In genomic region chr19:18672498-18672897, GRCm38 (mm10) we compare ENCODE assay signal across 9 mouse cellular contexts. TPM values are rescaled to one million over a fixed set of nuclear protein-coding genes. Genes with fewer than 3 reads are reported as not detected.
DNase-seq lines count a peak whose midpoint lies in the region; ATAC-seq and TF ChIP-seq lines count a peak whose summit lies in the region.
"Had no signal": no experiment of that assay in that cellular context is flagged by ENCODE, and none has a peak within 500 bp of the region (broad histone marks: within the 10 kb centered on the region; RNA-seq: fewer than 3 reads in every experiment).

No protein-coding gene starts in this region.

- H3K4me1 ChIP-seq in lung, postnatal 0 days (ENCODE audit: insufficient read depth, low read depth, low read length) = peaks cover 12% of the 10 kb centered on the region; the same call in 1 of the 2 replicates
- H3K4me1 ChIP-seq in forebrain, embryonic 13.5 days = peaks cover 22% of the 10 kb centered on the region
- H3K4me1 ChIP-seq in limb, embryonic 15.5 days = peaks cover 23% of the 10 kb centered on the region
- peaks cover 6% of the 10 kb centered on the region; the same call in 1 of the 2 replicates for H3K4me1 ChIP-seq in stomach, postnatal 0 days (replicated peaks; ENCODE audit: control insufficient read depth, insufficient read depth)

- H3K9ac ChIP-seq in lung, postnatal 0 days (replicated peaks; ENCODE audit: low read depth) = no peak overlapping the region
- H3K9ac ChIP-seq in forebrain, embryonic 13.5 days = peak overlapping the region; percentile 27; the same call in 1 of the 2 replicates
- H3K9ac ChIP-seq in limb, embryonic 15.5 days = no peak overlapping the region
- no peak overlapping the region for H3K9ac ChIP-seq in stomach, postnatal 0 days (ENCODE audit: low read length)

- no peaks in the 10 kb centered on the region for H3K9me3 ChIP-seq in lung, postnatal 0 days (ENCODE audit: low read length)
- H3K9me3 ChIP-seq in forebrain, embryonic 13.5 days (replicated peaks) = no peaks in the 10 kb centered on the region
- no peaks in the 10 kb centered on the region for H3K9me3 ChIP-seq in limb, embryonic 15.5 days
- H3K9me3 ChIP-seq in stomach, postnatal 0 days (ENCODE audit: control insufficient read depth, low read length) = no peaks in the 10 kb centered on the region

- no peaks in the 10 kb centered on the region for H3K36me3 ChIP-seq in lung, postnatal 0 days (ENCODE audit: insufficient read depth, low read length)
- no peaks in the 10 kb centered on the region for H3K36me3 ChIP-seq in forebrain, embryonic 13.5 days (ENCODE audit: poor library complexity, severe bottlenecking)
- no peaks in the 10 kb centered on the region for H3K36me3 ChIP-seq in limb, embryonic 15.5 days
- H3K36me3 ChIP-seq in stomach, postnatal 0 days (ENCODE audit: control insufficient read depth, insufficient read depth, low read length) = no peaks in the 10 kb centered on the region

- no peak for DNase-seq in lung, postnatal 0 days (ENCODE audit: low spot score)
- DNase-seq in lung, postnatal 10 days = no peak
- no peak for DNase-seq in stomach, postnatal 0 days (ENCODE audit: low spot score)
- no peak for DNase-seq in left cerebral cortex, adult 11 months (ENCODE audit: low spot score)
- DNase-seq in gastrocnemius, postnatal 4 days (ENCODE audit: low spot score in 2 of 2) = no peak
- DNase-seq: adrenal gland, postnatal 14 days; thymus, adult 18-20 months had no signal

- TF ChIP-seq CTCF in lung, postnatal 0 days (IDR thresholded peaks at IDR 0.05) = no peak
- no peak for TF ChIP-seq CTCF in stomach, postnatal 0 days (IDR thresholded peaks at IDR 0.05; ENCODE audit: low read depth)

- ATAC-seq in lung, postnatal 0 days = no peak
- ATAC-seq in forebrain, embryonic 13.5 days = no peak
- ATAC-seq in limb, embryonic 15.5 days (ENCODE audit: insufficient number of reproducible peaks, low FRiP score, low TSS enrichment, low read depth) = no peak
- no peak for ATAC-seq in stomach, postnatal 0 days (ENCODE audit: low FRiP score, low TSS enrichment)

- 0 out of 2 replicates have a peak overlapping the region, but pooled peaks have one; percentile 71 for H3K4me3 ChIP-seq in lung, postnatal 0 days (ENCODE audit: low read depth, low read length)
- H3K4me3 ChIP-seq in forebrain, embryonic 13.5 days = peak overlapping the region; percentile 75
- H3K4me3 ChIP-seq in limb, embryonic 15.5 days = peak overlapping the region; percentile 84
- no peak overlapping the region for H3K4me3 ChIP-seq in stomach, postnatal 0 days (ENCODE audit: low read depth, low read length)

- no peak for TF ChIP-seq EP300 in lung, postnatal 0 days (IDR thresholded peaks at IDR 0.05)
- no peak for TF ChIP-seq EP300 in stomach, postnatal 0 days (optimal IDR thresholded peaks at IDR 0.05)

- H3K27ac ChIP-seq in lung, postnatal 0 days (ENCODE audit: low read length) = no peak overlapping the region
- no peak overlapping the region for H3K27ac ChIP-seq in forebrain, embryonic 13.5 days
- no peak overlapping the region for H3K27ac ChIP-seq in limb, embryonic 15.5 days
- H3K27ac ChIP-seq in stomach, postnatal 0 days (replicated peaks) = no peak overlapping the region

- H3K27me3 ChIP-seq in lung, postnatal 0 days (replicated peaks; ENCODE audit: insufficient read depth, low read length) = no peaks in the 10 kb centered on the region
- H3K27me3 ChIP-seq in forebrain, embryonic 13.5 days = no peaks in the 10 kb centered on the region
- H3K27me3 ChIP-seq in limb, embryonic 15.5 days = no peaks in the 10 kb centered on the region
- H3K27me3 ChIP-seq in stomach, postnatal 0 days (ENCODE audit: control insufficient read depth, insufficient read depth, low read length) = no peaks in the 10 kb centered on the region

- WGBS in lung, postnatal 0 days = 42% methylated on average over 3 of the region's 3 CpGs
- 68% methylated on average over 3 of the region's 3 CpGs for WGBS in forebrain, embryonic 13.5 days
- WGBS in limb, embryonic 15.5 days = 38% methylated on average over 3 of the region's 3 CpGs
- 45% methylated on average over 3 of the region's 3 CpGs for WGBS in stomach, postnatal 0 days

- peak overlapping the region; percentile 75; the same call in 1 of the 2 replicates for H3K4me2 ChIP-seq in lung, postnatal 0 days (replicated peaks; ENCODE audit: low read depth, low read length)
- H3K4me2 ChIP-seq in forebrain, embryonic 13.5 days = peak overlapping the region; percentile 80
- H3K4me2 ChIP-seq in limb, embryonic 15.5 days = peak overlapping the region; percentile 67
- H3K4me2 ChIP-seq in stomach, postnatal 0 days (replicated peaks; ENCODE audit: low read depth) = peak overlapping the region; percentile 23

RNA-seq across cellular contexts. Expression of gene Carnmt1, which starts 1.9 kb away (rescaled TPM):
- polyA plus RNA-seq in lung, postnatal 0 days (2015; fragmentation: Nextera tagmentation; extraction: Ambion mirVana) = 21.1 and 25.1 TPM in 2 replicates
- 17.7 and 18.0 TPM in 2 replicates for polyA plus RNA-seq in forebrain, embryonic 13.5 days (2015; fragmentation: Nextera tagmentation; extraction: Ambion mirVana)
- 21.5 and 35.0 TPM in 2 replicates for polyA plus RNA-seq in limb, embryonic 15.5 days (2015; fragmentation: Nextera tagmentation; extraction: Ambion mirVana)
- 18.4 and 18.6 TPM in 2 replicates for polyA plus RNA-seq in stomach, postnatal 0 days (2015; fragmentation: Nextera tagmentation; extraction: Ambion mirVana)
- 10 to 100 TPM; 27.7 to 28.0 TPM for total RNA-seq in gastrocnemius, postnatal 4 days (2021)

RNA-seq across cellular contexts. Expression of gene D030056L22Rik, which starts 40.5 kb away (rescaled TPM):
- polyA plus RNA-seq in lung, postnatal 0 days (2015; fragmentation: Nextera tagmentation; extraction: Ambion mirVana) = 18.5 and 19.8 TPM in 2 replicates
- 74.1 and 82.2 TPM in 2 replicates for polyA plus RNA-seq in forebrain, embryonic 13.5 days (2015; fragmentation: Nextera tagmentation; extraction: Ambion mirVana)
- polyA plus RNA-seq in limb, embryonic 15.5 days (2015; fragmentation: Nextera tagmentation; extraction: Ambion mirVana) = 20.1 and 22.6 TPM in 2 replicates
- 11.4 and 12.8 TPM in 2 replicates for polyA plus RNA-seq in stomach, postnatal 0 days (2015; fragmentation: Nextera tagmentation; extraction: Ambion mirVana)
- 1 to 10 TPM; 4.8 TPM for total RNA-seq in gastrocnemius, postnatal 4 days (2021)

RNA-seq across cellular contexts. Expression of gene Nmrk1, which starts 40.7 kb away (rescaled TPM):
- 5.0 and 7.4 TPM in 2 replicates for polyA plus RNA-seq in lung, postnatal 0 days (2015; fragmentation: Nextera tagmentation; extraction: Ambion mirVana)
- 4.2 and 4.5 TPM in 2 replicates for polyA plus RNA-seq in forebrain, embryonic 13.5 days (2015; fragmentation: Nextera tagmentation; extraction: Ambion mirVana)
- polyA plus RNA-seq in limb, embryonic 15.5 days (2015; fragmentation: Nextera tagmentation; extraction: Ambion mirVana) = 18.6 and 19.1 TPM in 2 replicates
- 4.9 and 6.2 TPM in 2 replicates for polyA plus RNA-seq in stomach, postnatal 0 days (2015; fragmentation: Nextera tagmentation; extraction: Ambion mirVana)
- 1 to 10 TPM; 5.6 to 5.9 TPM for total RNA-seq in gastrocnemius, postnatal 4 days (2021)

RNA-seq across cellular contexts. Expression of gene Ostf1, which starts 40.9 kb away (rescaled TPM):
- polyA plus RNA-seq in lung, postnatal 0 days (2015; fragmentation: Nextera tagmentation; extraction: Ambion mirVana) = 215 and 248 TPM in 2 replicates
- 26.4 and 29.5 TPM in 2 replicates for polyA plus RNA-seq in forebrain, embryonic 13.5 days (2015; fragmentation: Nextera tagmentation; extraction: Ambion mirVana)
- 154 and 163 TPM in 2 replicates for polyA plus RNA-seq in limb, embryonic 15.5 days (2015; fragmentation: Nextera tagmentation; extraction: Ambion mirVana)
- polyA plus RNA-seq in stomach, postnatal 0 days (2015; fragmentation: Nextera tagmentation; extraction: Ambion mirVana) = 129 and 134 TPM in 2 replicates
- 10 to 100 TPM; 39.9 to 42.2 TPM for total RNA-seq in gastrocnemius, postnatal 4 days (2021)

Comparison
In these comparisons a context has a peak if more than half of its experiments do, and no peak if none do; other contexts are left out.
1. H3K4me2 ChIP-seq: peak in every context shown above with its lines; median percentile 80 in forebrain, embryonic 13.5 days; 75 in lung, postnatal 0 days; 67 in limb, embryonic 15.5 days; 23 in stomach, postnatal 0 days.